10 mouse cellular contexts compared by ENCODE assay signal in the genomic region with DNA sequence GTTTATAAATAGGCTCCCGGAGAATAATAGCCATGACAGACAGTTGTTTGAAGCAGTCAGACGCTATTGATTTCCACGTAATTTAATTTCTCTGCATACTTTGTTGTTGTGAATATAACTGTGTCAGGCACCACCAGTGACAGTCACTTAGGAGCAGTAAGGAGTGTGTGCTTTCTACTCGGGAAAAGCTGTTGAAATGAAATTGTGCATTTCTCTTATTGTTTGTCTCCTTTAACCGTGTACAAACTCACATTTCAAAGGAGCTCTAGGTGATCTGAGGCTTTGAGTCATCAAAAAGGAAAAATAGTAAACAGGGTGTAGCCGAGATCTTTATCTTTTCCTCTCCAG. TPM values are rescaled to one million over a fixed set of nuclear protein-coding genes. Genes with fewer than 3 reads are reported as not detected.
A peak's percentile ranks its signal among the peaks of the same experiment; 100 is the strongest.
DNase-seq lines count a peak whose midpoint lies in the region; ATAC-seq and TF ChIP-seq lines count a peak whose summit lies in the region.
"Had no signal": no experiment of that assay in that cellular context is flagged by ENCODE, and none has a peak within 500 bp of the region (broad histone marks: within the 10 kb centered on the region; RNA-seq: fewer than 3 reads in every experiment).

No protein-coding gene starts in this region.

- intact Hi-C loops in gastrocnemius, adult 2 months (cut with DNase I) = no loop called here
- intact Hi-C loops in gastrocnemius, postnatal 14 days (cut with DNase I; ENCODE audit: low total_unique reads) = no loop called here

- H3K27ac ChIP-seq in gastrocnemius, adult 2 months = no peak overlapping the region
- H3K27ac ChIP-seq in hindbrain, embryonic 12.5 days = no peak overlapping the region
- H3K27ac ChIP-seq in midbrain, embryonic 12.5 days (replicated peaks) = no peak overlapping the region

- 10% methylated on average over 6 of the region's 6 CpGs for whole genome bisulfite sequencing in hindbrain, embryonic 12.5 days
- whole genome bisulfite sequencing in midbrain, embryonic 12.5 days = 7% methylated on average over 6 of the region's 6 CpGs

- H3K4me2 ChIP-seq in hindbrain, embryonic 12.5 days (replicated peaks) = peak overlapping the region; percentile 82
- H3K4me2 ChIP-seq in midbrain, embryonic 12.5 days (replicated peaks) = peak overlapping the region; percentile 77

- no peak for DNase-seq in gastrocnemius, adult 2 months
- DNase-seq in gastrocnemius, postnatal 14 days = no peak
- no peak for DNase-seq in ovary, postnatal 10 days (ENCODE audit: low spot score)
- no peak for DNase-seq in layer of hippocampus, adult 8-10 months (ENCODE audit: low spot score in 2 of 2)
- DNase-seq: cerebellum, adult 18-20 months had no signal

- peaks cover 76% of the 10 kb centered on the region for H3K27me3 ChIP-seq in E14TG2a.4 (ENCODE audit: insufficient read depth, low read length)
- H3K27me3 ChIP-seq in hindbrain, embryonic 12.5 days = peaks cover 84% of the 10 kb centered on the region
- peaks cover 90% of the 10 kb centered on the region for H3K27me3 ChIP-seq in midbrain, embryonic 12.5 days

- H3K9ac ChIP-seq in hindbrain, embryonic 12.5 days = no peak overlapping the region
- H3K9ac ChIP-seq in midbrain, embryonic 12.5 days (replicated peaks) = no peak overlapping the region

- peaks cover 16% of the 10 kb centered on the region for H3K4me1 ChIP-seq in E14TG2a.4 (replicated peaks; ENCODE audit: low read depth, low read length)
- peaks cover 47% of the 10 kb centered on the region for H3K4me1 ChIP-seq in hindbrain, embryonic 12.5 days
- peaks cover 32% of the 10 kb centered on the region for H3K4me1 ChIP-seq in midbrain, embryonic 12.5 days

- peak overlapping the region; percentile 79 for H3K4me3 ChIP-seq in gastrocnemius, adult 2 months
- H3K4me3 ChIP-seq in E14TG2a.4 (replicated peaks; ENCODE audit: low read length) = peak overlapping the region; percentile 83; the same call in 1 of the 2 replicates
- H3K4me3 ChIP-seq in hindbrain, embryonic 12.5 days = peak overlapping the region; percentile 69
- peak overlapping the region; percentile 63 for H3K4me3 ChIP-seq in midbrain, embryonic 12.5 days

- H3K36me3 ChIP-seq in E14TG2a.4 (ENCODE audit: insufficient read depth, low read length) = no peaks in the 10 kb centered on the region
- H3K36me3 ChIP-seq in hindbrain, embryonic 12.5 days = no peaks in the 10 kb centered on the region
- no peaks in the 10 kb centered on the region for H3K36me3 ChIP-seq in midbrain, embryonic 12.5 days

- no peaks in the 10 kb centered on the region; the same call in 1 of the 2 replicates for H3K9me3 ChIP-seq in E14TG2a.4 (ENCODE audit: low read length)
- no peaks in the 10 kb centered on the region for H3K9me3 ChIP-seq in hindbrain, embryonic 12.5 days (replicated peaks)
- no peaks in the 10 kb centered on the region for H3K9me3 ChIP-seq in midbrain, embryonic 12.5 days

- no peak for TF ChIP-seq CTCF in gastrocnemius, adult 2 months (IDR thresholded peaks at IDR 0.05)
- no peak for TF ChIP-seq CTCF in E14TG2a.4 (conservative IDR thresholded peaks at IDR 0.05; ENCODE audit: low read length)

- no peak for ATAC-seq in hindbrain, embryonic 12.5 days (ENCODE audit: low FRiP score)
- no peak for ATAC-seq in midbrain, embryonic 12.5 days (ENCODE audit: low FRiP score, low read depth)
- ATAC-seq in activated CD4-positive, CD25-positive, alpha-beta regulatory T cell, adult 4 months = no peak

RNA-seq across cellular contexts. Expression of a gene that starts 0.8 kb away (rescaled TPM):
- total RNA-seq in gastrocnemius, adult 2 months (2021) = 1 to 10 TPM; 1.0 to 2.0 TPM
- total RNA-seq in gastrocnemius, postnatal 14 days (2021) = 1 to 10 TPM; 1.4 to 2.1 TPM
- polyA plus RNA-seq in hindbrain, embryonic 12.5 days (2016; fragmentation: Nextera tagmentation; extraction: Ambion mirVana) = 53.0 and 67.1 TPM in 2 replicates
- polyA plus RNA-seq in midbrain, embryonic 12.5 days (2016; fragmentation: Nextera tagmentation; extraction: Ambion mirVana) = 99.6 and 113 TPM in 2 replicates
- polyA plus RNA-seq in activated CD4-positive, CD25-positive, alpha-beta regulatory T cell, adult 4 months (2017; shearing (Covaris generic)) = 1 to 10 TPM in 1 of 2 experiments, under 1 TPM in 1; 0.90 to 1.9 TPM
- under 1 TPM in 1 of 4 experiments, not detected in 3; 0.06 TPM for total RNA-seq in layer of hippocampus, adult 8-10 months (2022)
- total RNA-seq: hematopoietic stem cell, adult 5-6 weeks had no signal

RNA-seq across cellular contexts. Expression of a gene that starts 53.8 kb away (rescaled TPM):
- total RNA-seq in gastrocnemius, adult 2 months (2021) = 1 to 10 TPM; 2.1 to 3.9 TPM
- total RNA-seq in gastrocnemius, postnatal 14 days (2021) = 1 to 10 TPM; 3.3 to 4.5 TPM
- 34.9 and 35.9 TPM in 2 replicates for polyA plus RNA-seq in hindbrain, embryonic 12.5 days (2016; fragmentation: Nextera tagmentation; extraction: Ambion mirVana)
- polyA plus RNA-seq in midbrain, embryonic 12.5 days (2016; fragmentation: Nextera tagmentation; extraction: Ambion mirVana) = 36.0 and 39.6 TPM in 2 replicates
- polyA plus RNA-seq in activated CD4-positive, CD25-positive, alpha-beta regulatory T cell, adult 4 months (2017; shearing (Covaris generic)) = 10 to 100 TPM; 20.1 to 25.3 TPM
- 10 to 100 TPM; 15.0 to 17.9 (median 15.9) TPM for total RNA-seq in layer of hippocampus, adult 8-10 months (2022)
